Mouse (Mus musculus) gonadal fat pad, adult 2 months (tissue): ENCODE measurements around the gene Gad1. TPM values are rescaled to one million over a fixed set of nuclear protein-coding genes. Genes with fewer than 3 reads are reported as not detected.
"Not testable (repeated sequence)": the region's sequence is repeated elsewhere in the genome, so short reads cannot be mapped to it uniquely, and the experiment has no call there.

Experiments
- DNase-seq: peaks from one replicate; pipeline ENCODE4 v3.0.0-alpha.2; 2012; ENCODE audit warnings: low read depth
- polyA plus RNA-seq: library from polyadenylated mRNA; depleted of rRNA; stranded (reverse); fragments of >200 nt; gene quantifications from 2 replicates; pipeline ENCODE4 v1.2.3, GENCODE M21; 2012; rRNA removed

The Gad1 gene
- 1.5 and 3.8 TPM in 2 replicates for polyA plus RNA-seq

DNA sequence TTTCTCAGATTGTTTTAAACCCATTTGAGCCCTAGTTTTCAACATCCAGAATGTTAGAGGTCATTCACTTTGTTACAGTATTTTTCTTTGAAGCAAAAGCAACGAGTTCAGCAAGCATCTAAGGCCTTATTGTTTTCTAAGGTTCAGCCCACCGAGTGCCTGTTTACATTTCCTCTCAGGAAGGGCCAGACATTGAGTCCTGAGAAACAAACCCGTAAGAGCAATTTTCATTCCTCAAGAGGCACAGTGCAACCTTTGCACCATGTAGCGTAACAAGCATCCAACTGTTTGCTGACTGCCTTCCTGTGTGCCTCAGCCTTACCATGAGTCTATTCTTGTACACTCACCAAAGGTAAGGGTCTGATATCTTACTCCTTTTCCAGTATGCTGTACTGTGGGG is at the start of gene Gad1:
TSS of gene Gad1 (plus strand) at position 301 of the 400 bp plus-strand sequence.
- DNase-seq = no peak

DNA sequence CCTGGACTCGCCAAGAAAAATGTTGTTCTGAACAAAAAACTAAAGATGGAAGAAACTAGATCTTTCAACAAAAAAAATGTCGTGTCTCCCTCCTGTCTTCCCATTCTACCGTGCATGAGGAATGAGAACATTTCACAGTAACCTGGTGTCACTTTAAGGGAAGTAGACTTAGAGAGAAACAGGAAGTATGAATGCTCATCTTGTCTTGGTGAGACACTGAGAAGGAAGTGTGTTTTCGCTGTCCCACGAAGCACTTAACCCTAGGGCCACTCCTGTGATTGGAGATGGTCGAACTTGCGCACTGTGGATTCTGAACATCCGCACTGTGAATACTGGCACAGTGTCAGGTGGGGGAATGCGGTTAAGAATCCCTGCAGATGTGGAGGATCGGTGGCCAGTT is 49.4 kb upstream of the Gad1 start:
- no peak for DNase-seq

DNA sequence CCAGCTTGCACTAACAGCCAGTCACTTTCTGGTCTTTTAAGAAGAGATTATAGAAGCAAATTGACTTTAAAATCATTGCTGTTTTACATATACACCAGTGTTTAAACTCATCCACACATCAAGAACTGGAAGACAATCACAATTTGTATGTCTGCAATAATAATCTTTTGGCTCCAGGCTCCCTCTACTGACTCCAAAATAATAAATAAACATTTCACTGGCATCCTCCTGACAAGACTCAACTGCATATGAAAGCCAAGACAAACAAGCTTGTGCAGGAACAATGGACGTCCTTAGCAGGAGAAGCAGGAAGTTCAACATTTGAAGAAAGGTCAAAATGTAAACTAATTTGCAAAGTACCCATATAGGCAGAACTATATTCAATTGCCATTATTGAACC is 47.6 kb upstream of the Gad1 start:
- DNase-seq = no peak

DNA sequence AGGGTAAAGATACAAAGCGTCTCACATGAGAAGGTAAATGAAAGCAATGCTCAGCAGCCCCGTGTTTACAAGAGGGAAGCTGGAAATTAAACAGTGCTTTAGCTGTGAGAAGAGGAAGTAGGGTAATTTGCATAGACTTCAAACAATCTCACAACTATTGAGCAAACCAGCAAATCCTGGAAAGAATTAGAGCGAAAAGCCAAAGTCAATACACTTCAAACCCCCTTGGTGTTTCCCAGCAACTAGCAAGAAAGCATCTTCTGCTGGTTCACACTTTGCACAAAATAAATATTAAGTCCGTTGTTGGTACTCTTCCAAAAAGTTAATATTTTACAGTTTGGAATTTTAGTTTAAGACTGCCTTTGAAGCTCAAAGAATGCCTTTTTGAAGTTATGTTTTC is 47.0 kb upstream of the Gad1 start:
- DNase-seq = no peak

DNA sequence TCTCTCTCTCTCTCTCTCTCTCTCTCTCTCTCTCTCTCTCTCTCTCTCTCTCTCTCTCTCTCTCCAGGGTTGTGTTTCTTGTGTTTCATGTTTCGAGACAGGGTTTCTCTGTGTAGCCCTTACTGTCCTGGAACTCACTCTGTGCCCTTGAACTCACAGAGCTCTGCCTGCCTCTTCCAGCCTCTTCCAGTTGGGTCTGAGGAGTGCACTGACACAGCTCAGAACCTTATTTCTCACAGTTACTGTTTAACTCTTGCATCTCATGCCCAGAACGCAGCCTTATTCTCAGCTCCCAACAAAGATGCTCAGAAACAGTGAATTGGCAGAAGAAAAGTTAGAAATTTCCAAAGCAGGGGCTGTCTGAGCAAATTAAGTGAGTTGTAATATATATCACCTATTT is 46.5 kb upstream of the Gad1 start:
- DNase-seq = no peak

DNA sequence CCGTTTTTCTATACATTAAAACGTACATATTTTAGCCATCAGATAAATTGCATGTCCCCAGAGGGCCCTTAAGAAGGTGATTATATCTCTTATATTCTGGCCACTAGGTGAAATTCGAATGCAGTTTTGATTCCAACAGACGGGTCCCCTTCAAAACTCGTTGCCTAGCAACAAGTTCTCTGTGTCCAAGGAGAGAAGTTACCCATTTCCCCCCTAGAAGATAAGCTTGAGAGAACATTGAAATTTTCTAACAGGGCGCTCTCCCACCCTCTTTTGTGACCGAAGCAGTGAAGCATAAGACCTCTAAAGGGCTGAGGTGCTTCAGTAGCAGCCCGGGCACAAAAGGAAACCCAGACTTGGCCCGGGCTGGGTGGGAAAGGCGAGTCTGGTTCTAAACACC is 44.4 kb upstream of the Gad1 start, which contains the start of gene Erich2:
TSS of gene Erich2 (plus strand) at position 324 of the 400 bp plus-strand sequence.
- no peak for DNase-seq

DNA sequence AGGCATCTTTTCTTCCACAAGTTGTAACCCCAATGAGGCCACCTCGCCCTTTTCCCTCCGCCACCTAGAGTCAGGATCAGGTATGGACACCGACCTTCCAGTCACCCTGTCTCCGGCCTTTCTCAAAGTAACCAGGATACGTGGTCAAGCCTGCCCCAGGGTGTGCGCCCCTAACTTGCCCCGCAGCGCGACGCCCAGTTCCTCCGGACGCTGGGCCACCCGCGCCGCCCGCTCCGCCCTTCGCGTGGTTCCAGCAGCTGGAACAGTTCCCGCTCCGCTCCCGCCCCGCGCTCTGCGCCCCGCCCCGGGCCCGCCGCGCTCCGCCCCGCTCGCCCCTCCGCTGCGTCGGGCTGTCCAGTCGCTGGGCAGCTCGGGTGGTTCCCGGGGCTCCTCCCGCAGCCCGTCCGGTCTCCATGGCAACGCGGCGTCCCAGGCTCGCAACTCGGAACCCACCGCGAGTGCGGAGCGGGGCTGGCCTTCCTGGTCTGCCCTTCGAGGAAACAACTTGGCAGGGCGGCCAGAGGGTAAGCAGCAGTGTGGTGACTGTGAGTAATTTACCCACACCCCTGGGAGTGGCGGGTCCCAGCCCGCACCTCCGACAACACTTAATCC is 43.7 kb upstream of the Gad1 start:
- no peak for DNase-seq

DNA sequence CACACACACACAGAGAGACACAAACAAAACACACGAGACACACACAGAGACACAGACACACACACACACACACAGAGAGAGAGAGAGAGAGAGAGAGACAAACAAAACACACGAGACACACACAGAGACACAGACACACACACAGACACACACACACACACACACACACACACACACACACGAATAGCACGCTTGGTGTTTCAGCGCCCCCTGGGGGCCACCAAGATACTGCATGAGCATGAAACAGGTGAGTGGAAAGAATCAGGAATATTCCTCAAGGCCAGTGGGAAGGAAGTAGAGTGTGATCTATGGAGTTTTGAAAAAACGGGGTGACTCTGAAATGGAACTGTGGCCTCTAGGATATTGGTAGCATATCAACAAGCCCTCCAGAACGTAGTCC is 14.6 kb upstream of the Gad1 start:
- not testable (repeated sequence) for DNase-seq

DNA sequence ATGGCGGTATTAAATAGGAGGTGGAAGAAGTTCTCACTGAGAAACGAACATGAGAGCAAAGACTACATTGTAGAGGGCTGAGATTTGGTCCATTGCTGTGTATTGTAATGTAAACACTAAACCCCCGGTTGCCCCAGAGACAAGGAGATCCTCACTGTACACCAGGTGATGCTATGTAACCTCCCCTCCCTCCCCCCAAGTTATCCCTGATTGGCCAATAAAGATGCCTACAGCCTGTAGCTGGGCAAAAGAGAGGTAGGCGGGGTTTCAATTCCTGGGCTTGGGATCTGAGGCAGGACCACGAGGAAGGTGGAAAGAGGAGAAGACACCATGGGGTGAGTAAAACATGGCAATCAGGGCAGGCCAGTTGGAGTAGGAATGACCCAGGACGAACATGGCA is 2.2 kb upstream of the Gad1 start:
- DNase-seq = no peak

DNA sequence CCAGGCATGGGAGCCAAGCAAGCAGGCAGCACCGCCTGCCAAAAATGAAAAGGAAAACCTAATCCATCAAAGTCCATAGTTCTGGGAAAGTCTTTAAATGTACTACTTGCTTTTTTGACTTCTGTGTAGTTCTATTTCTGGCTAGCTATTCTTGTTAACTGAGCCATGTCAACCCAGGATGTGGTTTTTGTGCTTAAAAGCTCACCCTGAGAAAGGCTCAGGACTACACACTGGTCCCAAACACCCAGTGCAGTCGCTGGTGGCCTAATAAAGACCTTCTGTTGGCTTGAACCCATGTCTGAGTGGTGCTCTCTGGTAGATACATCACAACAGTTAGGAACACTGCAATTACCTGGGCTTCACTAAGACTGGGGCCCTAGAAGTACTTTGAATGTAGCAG is 1.4 kb upstream of the Gad1 start:
- DNase-seq = no peak

DNA sequence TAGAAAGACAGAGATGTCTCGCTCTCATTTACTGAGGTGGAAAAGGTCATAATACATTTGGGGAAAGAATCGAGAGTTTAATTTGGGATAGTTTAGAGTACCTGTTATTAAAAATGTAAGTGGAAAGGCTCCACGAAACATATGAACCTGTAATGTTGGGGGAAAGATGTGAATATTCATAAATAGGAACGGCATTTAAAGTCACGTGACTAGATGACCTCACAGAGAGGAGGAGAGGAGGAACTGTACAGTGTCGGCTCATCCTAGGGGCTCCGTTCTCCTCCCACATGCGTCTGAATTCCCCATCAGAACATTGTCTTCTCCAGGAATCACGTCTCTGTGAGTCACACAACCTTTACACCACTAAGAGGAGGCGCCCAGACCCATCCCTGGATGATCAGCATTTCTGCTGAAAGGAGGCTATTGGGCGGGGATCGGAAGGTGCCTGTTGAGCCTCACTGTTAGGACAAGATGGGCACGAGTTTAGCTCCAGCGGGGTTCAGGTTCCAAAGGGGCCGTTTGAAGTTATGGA is 739 bp upstream of the Gad1 start:
- DNase-seq = no peak

DNA sequence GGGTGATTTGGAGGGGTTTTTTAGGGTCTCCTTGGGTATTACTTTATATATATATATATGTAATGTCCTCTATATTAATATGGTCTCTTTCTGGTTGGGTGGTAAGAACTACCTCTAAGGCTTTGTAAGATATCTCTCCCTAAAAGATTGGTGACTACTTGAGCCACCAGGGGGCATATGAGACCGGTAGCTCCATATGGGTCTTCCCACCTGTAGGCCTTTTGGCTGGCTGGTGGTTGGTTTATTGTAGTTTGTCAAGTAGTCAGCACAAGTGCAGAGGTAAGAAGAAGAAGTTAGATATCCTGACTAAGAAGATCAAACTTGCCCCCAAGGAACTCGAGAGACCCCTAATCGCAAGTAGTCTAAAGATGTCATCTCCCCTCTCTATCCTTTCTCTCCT is 954 bp downstream of the Gad1 start:
- DNase-seq = no peak

DNA sequence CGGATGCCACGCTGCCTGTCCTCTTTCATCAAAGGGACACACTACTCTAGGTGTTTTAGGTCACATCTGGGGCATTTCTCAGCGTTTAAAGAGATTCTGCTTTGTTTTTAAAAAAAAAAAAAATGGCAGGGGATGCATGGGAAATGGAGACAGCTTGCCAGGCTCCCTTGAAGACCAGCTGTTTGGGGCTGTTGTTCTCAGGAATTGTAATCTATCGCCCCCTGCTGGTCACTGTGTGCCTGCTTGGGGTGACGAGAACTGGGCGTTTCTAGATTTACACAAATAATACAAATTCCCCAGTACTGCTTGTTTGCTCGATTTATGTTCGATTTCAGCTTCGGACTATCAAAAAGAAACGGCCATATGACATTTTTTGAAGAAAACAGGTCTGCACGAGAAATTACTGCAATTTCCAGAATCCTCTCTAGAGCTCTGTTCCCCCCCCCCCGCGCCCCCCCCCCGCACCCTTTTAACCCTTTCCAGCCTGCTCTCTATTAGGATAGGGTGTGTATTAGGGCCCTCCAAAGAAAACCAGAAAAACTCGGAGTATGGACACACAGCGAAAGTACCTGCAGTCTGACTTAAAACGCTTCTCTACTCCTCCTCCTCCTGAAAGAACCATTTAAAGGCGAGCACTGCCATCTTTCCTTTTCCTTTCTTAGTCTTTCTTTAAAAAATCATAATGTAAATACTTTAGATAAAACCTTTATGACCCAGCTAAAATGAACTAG is 5.4 kb downstream of the Gad1 start:
- no peak for DNase-seq

DNA sequence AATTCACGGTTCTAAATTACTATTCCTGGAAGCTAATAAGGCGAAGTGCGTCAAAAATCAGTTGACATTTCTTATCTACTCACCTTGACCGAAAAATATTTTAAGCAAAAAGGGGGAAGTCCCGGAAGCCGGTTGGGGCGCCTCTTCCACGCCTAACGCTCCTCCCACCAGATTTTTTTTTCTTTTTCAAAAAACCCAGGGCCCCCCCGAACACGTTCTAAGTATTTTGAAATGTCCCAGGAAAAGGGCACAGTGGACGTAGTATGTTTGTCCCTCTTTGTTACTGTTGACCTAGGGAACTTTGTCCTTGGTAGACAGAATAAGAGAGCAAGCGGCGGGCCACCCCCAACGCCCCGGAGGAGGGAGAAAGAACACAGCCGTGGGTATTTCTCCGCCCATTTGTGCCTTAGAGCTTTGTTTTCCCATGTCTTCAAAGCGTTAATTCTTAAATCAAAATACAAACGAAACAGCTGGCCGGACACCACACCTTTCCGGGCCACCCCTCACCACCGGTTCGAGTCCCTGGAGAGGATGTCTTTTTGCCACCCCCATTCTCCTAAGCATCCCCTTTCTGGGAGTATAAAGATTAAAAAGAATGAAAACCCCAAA is 6.1 kb downstream of the Gad1 start:
- DNase-seq = no peak

DNA sequence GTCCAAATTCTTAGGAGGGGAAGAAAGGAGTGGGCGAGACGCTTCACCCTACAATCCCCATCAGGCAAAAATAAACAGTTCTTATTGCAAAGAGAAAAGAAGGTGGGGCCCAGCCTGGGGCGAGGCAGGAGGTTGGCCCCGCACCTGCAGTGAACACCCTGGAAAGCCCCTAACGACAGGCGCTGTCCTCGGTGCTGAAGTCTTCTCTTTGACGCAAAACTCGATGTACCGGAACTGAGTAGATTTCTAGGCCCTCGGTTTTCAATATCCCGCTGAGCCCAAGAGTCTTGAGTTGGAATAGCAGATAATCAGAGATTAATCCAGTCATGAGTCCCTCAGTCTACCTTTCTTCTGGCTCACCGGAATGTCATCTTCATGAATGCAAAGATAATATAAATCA is 6.6 kb downstream of the Gad1 start:
- DNase-seq = no peak

DNA sequence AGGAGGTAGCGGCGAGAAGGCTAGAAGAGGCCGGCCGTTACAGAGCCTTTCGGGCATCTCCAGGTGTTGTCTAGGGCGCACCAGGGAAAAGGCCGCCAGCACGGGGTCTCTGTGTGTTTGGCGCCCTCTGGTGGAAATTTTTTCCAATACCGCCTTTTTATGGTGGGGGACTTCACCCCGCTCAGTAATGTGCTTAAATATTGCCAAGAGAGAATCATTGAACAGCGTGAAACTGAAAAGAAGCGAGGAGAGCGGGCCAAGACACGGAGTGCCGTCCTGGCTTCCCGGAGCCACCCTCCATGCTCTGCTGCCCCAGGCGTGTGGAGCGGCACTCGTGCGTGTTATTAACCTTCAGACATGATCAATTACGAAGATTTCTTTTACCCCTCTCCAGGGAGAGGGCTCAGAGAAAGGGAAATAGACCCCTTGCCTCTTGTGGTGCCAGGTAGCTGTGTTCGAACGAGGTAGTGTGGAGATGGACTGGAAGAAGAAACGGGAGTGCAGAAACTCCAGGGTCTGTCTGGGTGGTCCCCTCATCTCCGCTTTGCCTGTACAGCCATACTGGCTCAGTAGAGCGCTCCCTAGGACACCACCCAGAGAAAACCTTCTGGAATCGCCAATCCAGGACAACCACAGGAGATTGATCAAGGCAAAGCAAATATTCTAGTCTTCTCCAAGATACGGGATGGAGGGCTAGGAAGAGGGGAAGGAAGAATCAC is 8.4 kb downstream of the Gad1 start:
- DNase-seq = no peak

DNA sequence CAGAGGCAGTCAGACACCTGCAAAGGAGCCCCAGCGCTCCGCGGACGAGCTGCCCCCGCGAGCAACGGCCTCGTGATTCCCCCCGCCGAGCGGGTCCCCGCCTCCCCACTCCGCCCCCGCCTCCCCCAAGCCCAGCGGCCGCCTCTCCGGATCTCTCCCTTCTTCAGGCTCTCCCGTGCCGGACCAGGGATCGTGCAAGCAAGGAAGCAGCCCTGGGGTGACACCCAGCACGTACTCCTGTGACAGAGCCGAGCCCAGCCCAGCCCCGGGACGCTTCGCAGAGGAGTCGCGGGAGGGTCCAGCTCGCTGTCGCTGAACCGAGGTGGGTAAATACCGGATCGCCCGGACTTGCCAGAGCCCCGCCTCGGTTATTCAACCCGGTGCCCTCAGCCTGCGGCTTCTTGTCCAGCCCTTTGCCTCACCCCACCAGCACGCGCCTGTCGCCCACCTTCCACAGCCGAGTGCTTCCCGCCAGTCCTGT is 9.2 kb downstream of the Gad1 start:
- DNase-seq = no peak

DNA sequence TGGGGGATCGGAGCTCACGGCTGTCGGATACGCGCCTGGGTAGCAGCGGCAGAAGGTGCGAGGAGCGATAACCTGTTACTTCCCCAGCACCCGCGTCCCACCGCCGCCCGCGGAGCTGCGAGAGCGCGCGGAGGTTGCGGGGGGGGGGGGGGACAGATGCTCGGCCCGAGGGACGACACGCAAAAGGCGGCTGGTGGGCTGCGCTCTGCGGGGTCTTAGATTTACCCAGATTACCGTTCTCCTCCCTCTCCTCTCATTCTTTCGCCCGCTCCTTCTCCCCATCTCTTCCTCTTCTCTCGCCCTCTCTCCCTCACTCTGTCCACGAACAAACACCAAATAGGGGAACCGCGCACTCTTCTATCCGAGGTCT is 9.7 kb downstream of the Gad1 start:
- DNase-seq = no peak

DNA sequence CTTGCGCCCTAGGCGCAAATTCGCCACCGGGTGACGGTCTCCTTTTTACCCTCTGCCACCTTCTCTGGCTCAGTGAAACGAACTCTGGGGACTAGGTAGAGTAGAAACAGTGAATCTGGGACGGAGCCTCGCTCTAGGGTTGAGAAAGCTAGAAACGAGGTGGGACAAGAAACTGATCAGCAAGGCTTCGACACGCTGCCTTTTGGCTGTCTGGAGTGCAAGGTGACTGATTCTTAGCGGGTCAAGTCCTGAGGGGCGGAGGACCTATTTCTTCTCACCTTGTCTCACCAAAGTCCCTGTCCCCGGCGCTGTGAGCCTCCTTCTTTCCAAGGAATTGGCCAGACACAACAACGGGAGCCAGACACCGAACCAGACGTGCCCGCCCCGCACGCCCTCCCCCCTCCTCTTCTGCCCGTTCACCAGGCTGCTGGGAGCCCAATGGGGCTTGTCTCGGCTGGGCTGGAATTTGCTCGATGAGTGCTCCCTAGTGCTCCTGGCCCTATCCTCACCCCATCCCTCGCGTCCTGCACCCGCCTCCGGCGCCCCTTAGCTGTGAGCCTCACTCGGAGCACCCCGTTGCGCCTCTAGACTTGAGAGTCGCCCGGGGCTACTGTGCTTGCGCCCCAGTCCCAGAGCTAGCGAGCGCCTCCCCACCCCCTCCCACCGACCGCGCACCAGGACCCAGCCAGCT is 10.3 kb downstream of the Gad1 start:
- no peak for DNase-seq

DNA sequence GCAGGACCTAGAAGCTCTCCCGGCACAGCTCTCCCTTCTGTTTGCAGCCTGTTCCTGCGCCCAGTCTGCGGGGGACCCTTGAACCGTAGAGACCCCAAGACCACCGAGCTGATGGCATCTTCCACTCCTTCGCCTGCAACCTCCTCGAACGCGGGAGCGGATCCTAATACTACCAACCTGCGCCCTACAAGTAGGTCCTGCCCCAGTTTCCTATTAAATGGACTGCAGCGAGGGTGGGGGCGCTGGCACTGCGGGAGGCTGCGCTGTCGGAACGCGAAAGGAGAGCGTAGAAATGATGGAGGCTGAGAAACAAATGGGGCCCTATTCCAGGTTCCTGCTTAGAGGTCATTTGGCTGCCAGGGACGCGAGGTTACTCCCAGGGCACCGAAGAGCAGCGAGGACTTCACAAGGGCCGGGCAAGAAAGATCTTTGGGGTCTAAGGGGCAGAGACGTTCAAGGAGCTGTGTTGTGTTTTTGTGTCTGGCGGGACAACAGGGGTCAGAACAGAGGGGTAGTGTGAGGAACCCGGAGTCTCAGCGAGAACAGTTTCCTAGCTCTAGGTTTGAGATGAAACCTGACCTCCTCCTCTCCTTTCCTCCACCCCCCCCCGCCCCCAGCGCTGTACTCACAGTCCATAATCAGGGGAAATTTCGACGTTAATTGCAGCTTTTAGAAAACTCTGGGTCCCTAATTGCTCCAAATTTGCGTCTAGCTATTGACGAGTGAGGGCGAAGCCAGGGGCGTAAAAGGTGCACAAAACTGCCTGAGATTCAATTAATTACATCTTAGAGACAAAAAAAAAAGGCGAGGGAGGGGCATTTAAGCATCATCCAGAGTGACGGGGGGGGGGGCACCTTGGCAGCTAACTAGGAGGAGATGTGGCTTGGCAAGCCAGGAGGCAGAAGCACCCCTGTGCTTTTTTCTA is 11.1 kb downstream of the Gad1 start:
- no peak for DNase-seq
